Mouse (Mus musculus): ENCODE results near the gene Panx2. TPM values are rescaled to one million over a fixed set of nuclear protein-coding genes. Genes with fewer than 3 reads are reported as not detected.

Gene Panx2
- total and polyA plus RNA-seq, 3 experiments: not detected

- no peak overlapping the region for H3K4me2 ChIP-seq (ENCODE audit: insufficient read depth, low read depth, poor library complexity, severe bottlenecking)
- TF ChIP-seq USF2 (conservative IDR thresholded peaks at IDR 0.05; ENCODE audit: low read depth, low read length) (no peak), PAX5 (IDR thresholded peaks at IDR 0.05; ENCODE audit: low read length) (no peak), POLR2A (IDR thresholded peaks at IDR 0.05; ENCODE audit: low read depth, low read length) (no peak), IRF4 (IDR thresholded peaks at IDR 0.05; ENCODE audit: low read depth, low read length) (no peak), CHD2 (IDR thresholded peaks at IDR 0.05; ENCODE audit: low read length) (no peak), RAD21 (IDR thresholded peaks at IDR 0.05; ENCODE audit: low read depth, low read length) (no peak), CHD1 (IDR thresholded peaks at IDR 0.05; ENCODE audit: low read depth, low read length) (no peak), ZC3H11A (IDR thresholded peaks at IDR 0.05; ENCODE audit: low read depth, low read length) (no peak), ELF1 (IDR thresholded peaks at IDR 0.05; ENCODE audit: low read depth, low read length) (no peak), MEF2A (IDR thresholded peaks at IDR 0.05; ENCODE audit: borderline replicate concordance, low read depth, low read length) (no peak), NRF1 (IDR thresholded peaks at IDR 0.05; ENCODE audit: low read depth, low read length) (no peak), MAFK (IDR thresholded peaks at IDR 0.05; ENCODE audit: insufficient replicate concordance, low read length) (no peak), USF1 (IDR thresholded peaks at IDR 0.05; ENCODE audit: low read depth, low read length) (no peak), MAX (IDR thresholded peaks at IDR 0.05; ENCODE audit: low read length) (no peak), MYC (IDR thresholded peaks at IDR 0.05; ENCODE audit: low read depth, low read length) (no peak), UBTF (IDR thresholded peaks at IDR 0.05; ENCODE audit: low read depth, low read length) (no peak), BHLHE40 (IDR thresholded peaks at IDR 0.05; ENCODE audit: low read depth, low read length) (no peak), MAZ (IDR thresholded peaks at IDR 0.05; ENCODE audit: low read depth, low read length) (no peak)
- H3K27me3 ChIP-seq (replicated peaks): peaks cover 82% of the 10 kb centered on the region
- in situ Hi-C loops (cut with MboI; ENCODE audit: low pct_ligation_motif_present, low pct_unique_long_range_greater_than_20kb, low sequenced_read_pairs) (loop anchor here (25.0 kb wide), 1 partner anchor 100 kb away; the partner anchor contains the start of gene Ttll8), dilution Hi-C loops (cut with MboI; ENCODE audit: extremely low pct_ligation_motif_present, extremely low pct_unique_long_range_greater_than_20kb, low sequenced_read_pairs) (no loop called here)
- H3K79me2 ChIP-seq (replicated peaks; ENCODE audit: control insufficient read depth, extremely low read depth, insufficient read depth, poor library complexity, severe bottlenecking): no peaks in the 10 kb centered on the region
- H3K36me3 ChIP-seq (replicated peaks in 1 of 2; ENCODE audit: control insufficient read depth in 1 of 2, insufficient read depth in 1 of 2, low read length in 1 of 2): no peaks in the 10 kb centered on the region
- DNase-seq (ENCODE audit: extremely low read depth): no peak
- peaks cover 6% of the 10 kb centered on the region for H3K9me3 ChIP-seq (replicated peaks; ENCODE audit: low read length)
- H3K4me3 ChIP-seq (replicated peaks in 1 of 3; ENCODE audit: low read depth in 2 of 3, low read length in 2 of 3, poor library complexity in 1 of 3): no peak overlapping the region
- no peaks in the 10 kb centered on the region for H3K4me1 ChIP-seq (ENCODE audit: control insufficient read depth in 1 of 2, insufficient read depth in 2 of 2)
- no peak overlapping the region for H3K9ac ChIP-seq (ENCODE audit: insufficient read depth, low read depth)
- H3K27ac ChIP-seq (ENCODE audit: insufficient read depth, low read depth): no peak overlapping the region
Observed at GRCm38 (mm10) chr15:89062518-89062910, 3.0 kb downstream of the Panx2 start.

GRCm38 (mm10) chr15:89063001-89063400 is 3.5 kb downstream of the Panx2 start:
- H3K4me3 ChIP-seq (replicated peaks in 1 of 3; ENCODE audit: low read depth in 2 of 3, low read length in 2 of 3, poor library complexity in 1 of 3): no peak overlapping the region
- in situ Hi-C loops (cut with MboI; ENCODE audit: low pct_ligation_motif_present, low pct_unique_long_range_greater_than_20kb, low sequenced_read_pairs): loop anchor here (25.0 kb wide), 1 partner anchor 101 kb away; the partner anchor contains the start of gene Ttll8
- dilution Hi-C loops (cut with MboI; ENCODE audit: extremely low pct_ligation_motif_present, extremely low pct_unique_long_range_greater_than_20kb, low sequenced_read_pairs): no loop called here

More at GRCm38 (mm10) chr15:89063001-89063400, 3.5 kb downstream of the Panx2 start:
- no peak for DNase-seq (ENCODE audit: extremely low read depth)
- no peaks in the 10 kb centered on the region for H3K4me1 ChIP-seq (ENCODE audit: control insufficient read depth in 1 of 2, insufficient read depth in 2 of 2)
- TF ChIP-seq ZKSCAN1 (IDR thresholded peaks at IDR 0.05; ENCODE audit: borderline replicate concordance, low read depth, low read length) (no peak), RCOR1 (conservative IDR thresholded peaks at IDR 0.05; ENCODE audit: low read depth, low read length) (no peak), ZNF384 (IDR thresholded peaks at IDR 0.05; ENCODE audit: low read depth, low read length) (no peak), USF1 (IDR thresholded peaks at IDR 0.05; ENCODE audit: low read depth, low read length) (no peak), PAX5 (IDR thresholded peaks at IDR 0.05; ENCODE audit: low read length) (no peak), CHD2 (IDR thresholded peaks at IDR 0.05; ENCODE audit: low read length) (no peak), MAX (IDR thresholded peaks at IDR 0.05; ENCODE audit: low read length) (no peak), EP300 (IDR thresholded peaks at IDR 0.05; ENCODE audit: low read length) (no peak), POLR2AphosphoS2 (IDR thresholded peaks at IDR 0.05; ENCODE audit: low read depth, low read length) (no peak), CHD1 (IDR thresholded peaks at IDR 0.05; ENCODE audit: low read depth, low read length) (no peak), BHLHE40 (IDR thresholded peaks at IDR 0.05; ENCODE audit: low read depth, low read length) (no peak), GABPA (IDR thresholded peaks at IDR 0.05; ENCODE audit: insufficient replicate concordance, low read depth, low read length) (no peak), HCFC1 (IDR thresholded peaks at IDR 0.05; ENCODE audit: low read depth, low read length) (no peak), JUND (conservative IDR thresholded peaks at IDR 0.05; ENCODE audit: low read depth, low read length) (no peak), CTCF (conservative IDR thresholded peaks at IDR 0.05 in 1 of 2, IDR thresholded peaks at IDR 0.05 in 1 of 2; ENCODE audit: low read depth in 2 of 2, low read length in 2 of 2) (no peak), POLR2A (IDR thresholded peaks at IDR 0.05; ENCODE audit: low read depth, low read length) (no peak), IRF4 (IDR thresholded peaks at IDR 0.05; ENCODE audit: low read depth, low read length) (no peak), ELF1 (IDR thresholded peaks at IDR 0.05; ENCODE audit: low read depth, low read length) (no peak)
- peaks cover 8% of the 10 kb centered on the region for H3K9me3 ChIP-seq (replicated peaks; ENCODE audit: low read length)
- no peak overlapping the region for H3K9ac ChIP-seq (ENCODE audit: insufficient read depth, low read depth)
- H3K36me3 ChIP-seq (replicated peaks in 1 of 2; ENCODE audit: control insufficient read depth in 1 of 2, insufficient read depth in 1 of 2, low read length in 1 of 2): no peaks in the 10 kb centered on the region
- H3K4me2 ChIP-seq (ENCODE audit: insufficient read depth, low read depth, poor library complexity, severe bottlenecking): no peak overlapping the region
- no peak overlapping the region for H3K27ac ChIP-seq (ENCODE audit: insufficient read depth, low read depth)
- peaks cover 78% of the 10 kb centered on the region for H3K27me3 ChIP-seq (replicated peaks)
- no peaks in the 10 kb centered on the region for H3K79me2 ChIP-seq (replicated peaks; ENCODE audit: control insufficient read depth, extremely low read depth, insufficient read depth, poor library complexity, severe bottlenecking)
